Mouse (Mus musculus) kidney, embryonic 15.5 days (tissue): ENCODE data around the gene Iqcj. TPM values are rescaled to one million over a fixed set of nuclear protein-coding genes. Genes with fewer than 3 reads are reported as not detected.

Experiments
- ATAC-seq: fragments of 200-750 bp; cut with Nextera tagmentation; replicated peaks from 2 replicates; pipeline ENCODE4 v1.8.0; 2017; ENCODE audit warnings: moderate TSS enrichment; ENCODE audit not compliant: low FRiP score
- H3K27ac ChIP-seq: fragments of 300-500 bp; sonication (generic); 2 replicates; pipeline ENCODE4 v1.5.1; 2015; ENCODE audit warnings: mild to moderate bottlenecking, inconsistent platforms
- H3K27me3 ChIP-seq: fragments of 300-500 bp; sonication (generic); 2 replicates; pipeline ENCODE4 v1.6.1; 2015; ENCODE audit warnings: inconsistent platforms
- H3K36me3 ChIP-seq: fragments of 300-500 bp; sonication (generic); 2 replicates; pipeline ENCODE4 v1.6.1; 2015; ENCODE audit warnings: inconsistent platforms
- H3K4me1 ChIP-seq: fragments of 300-500 bp; sonication (generic); 2 replicates; pipeline ENCODE4 v1.6.1; 2015; ENCODE audit warnings: inconsistent platforms
- H3K4me2 ChIP-seq: fragments of 300-500 bp; sonication (generic); 2 replicates; pipeline ENCODE4 v1.6.1; 2015; ENCODE audit warnings: moderate library complexity, mild to moderate bottlenecking, inconsistent platforms
- H3K4me3 ChIP-seq: fragments of 300-500 bp; sonication (generic); replicated peaks from 2 replicates; pipeline ENCODE4 v1.5.1; 2015; ENCODE audit warnings: mild to moderate bottlenecking, inconsistent platforms
- H3K9ac ChIP-seq: fragments of 300-500 bp; sonication (generic); 2 replicates; pipeline ENCODE4 v1.6.1; 2015; ENCODE audit warnings: mild to moderate bottlenecking, inconsistent platforms
- H3K9me3 ChIP-seq: fragments of 300-500 bp; sonication (generic); replicated peaks from 2 replicates; pipeline ENCODE4 v1.6.1; 2016; ENCODE audit warnings: inconsistent platforms
- WGBS: fragments of 180-500 bp; shearing (Covaris S2); methylation state at CpG from one replicate; pipeline ENCODE4 v1.1.7; 2015; ENCODE audit warnings: mixed read lengths; 5-methylcytosine and 5-hydroxymethylcytosine counted together
- polyA plus RNA-seq: library from polyadenylated mRNA; unstranded; fragments of >200 nt; fragmentation: Nextera tagmentation; extraction: Ambion mirVana; gene quantifications from 2 replicates; pipeline ENCODE4 v1.2.1, GENCODE M21; 2015

The Iqcj gene
- polyA plus RNA-seq: not detected in 2 replicates

GRCm38 (mm10) chr3:67892026-67892705 is at the start of gene Iqcj, which contains the start of gene Iqschfp:
Gene Iqcj, plus strand, starts transcription at chr3:67892220.
Gene Iqschfp, plus strand, starts transcription at chr3:67892232.
- Histone ChIP-seq H3K4me3 (no peak within 1 kb of the TSS), H3K4me1 (no peaks in the 10 kb centered on the region), H3K4me2 (peak within 1 kb of the TSS; percentile 19; the same call in 1 of the 2 replicates), H3K27ac (no peak within 1 kb of the TSS), H3K36me3 (no peaks in the 10 kb centered on the region), H3K27me3 (peaks cover 15% of the 10 kb centered on the region), H3K9ac (no peak within 1 kb of the TSS), H3K9me3 (no peaks in the 10 kb centered on the region)
- ATAC-seq: no peak
- 68% methylated on average over 15 of the region's 15 CpGs for WGBS

GRCm38 (mm10) chr3:67852397-67852796 is 39.6 kb upstream of the Iqcj start:
- no peak overlapping the region for H3K4me2 ChIP-seq
- H3K4me3 ChIP-seq: no peak overlapping the region
- H3K36me3 ChIP-seq: no peaks in the 10 kb centered on the region
- WGBS: 85% methylated on average over 5 of the region's 5 CpGs
- H3K9me3 ChIP-seq: no peaks in the 10 kb centered on the region
- H3K9ac ChIP-seq: no peak overlapping the region
- H3K27ac ChIP-seq: no peak overlapping the region
- ATAC-seq: no peak
- H3K4me1 ChIP-seq: no peaks in the 10 kb centered on the region
- 0 out of 2 replicates have a peak, but pooled peaks cover 4% of the 10 kb centered on the region for H3K27me3 ChIP-seq

- H3K9ac ChIP-seq: no peak overlapping the region
- H3K27ac ChIP-seq: no peak overlapping the region
- no peak overlapping the region for H3K4me2 ChIP-seq
- H3K9me3 ChIP-seq: no peaks in the 10 kb centered on the region
- 90% methylated on average over 3 of the region's 3 CpGs for WGBS
- no peaks in the 10 kb centered on the region for H3K27me3 ChIP-seq
- H3K4me1 ChIP-seq: no peaks in the 10 kb centered on the region
- H3K36me3 ChIP-seq: no peaks in the 10 kb centered on the region
- ATAC-seq: no peak
- H3K4me3 ChIP-seq: no peak overlapping the region
These were observed 30.5 kb upstream of the Iqcj start for GRCm38 (mm10) chr3:67861524-67861923.

- H3K9me3 ChIP-seq: no peaks in the 10 kb centered on the region
- H3K9ac ChIP-seq: no peak overlapping the region
- no peak overlapping the region for H3K4me3 ChIP-seq
- WGBS: 16% methylated on average over 13 of the region's 13 CpGs
- H3K27me3 ChIP-seq: no peaks in the 10 kb centered on the region
- peak; percentile 95 for ATAC-seq
- no peak overlapping the region for H3K27ac ChIP-seq
- H3K4me2 ChIP-seq: peak overlapping the region; percentile 40; the same call in 1 of the 2 replicates
- H3K4me1 ChIP-seq: 0 out of 2 replicates have a peak, but pooled peaks cover 3% of the 10 kb centered on the region
- H3K36me3 ChIP-seq: no peaks in the 10 kb centered on the region
These were observed 24.5 kb upstream of the Iqcj start for GRCm38 (mm10) chr3:67867420-67868065.

- H3K4me3 ChIP-seq: no peak overlapping the region
- ATAC-seq: no peak
- no peaks in the 10 kb centered on the region for H3K36me3 ChIP-seq
- no peaks in the 10 kb centered on the region for H3K9me3 ChIP-seq
- WGBS: 64% methylated on average over 1 of the region's 1 CpGs
- 0 out of 2 replicates have a peak, but pooled peaks cover 3% of the 10 kb centered on the region for H3K4me1 ChIP-seq
- H3K4me2 ChIP-seq: no peak overlapping the region
- H3K27me3 ChIP-seq: no peaks in the 10 kb centered on the region
- no peak overlapping the region for H3K27ac ChIP-seq
- H3K9ac ChIP-seq: no peak overlapping the region
These were observed 22.6 kb upstream of the Iqcj start for GRCm38 (mm10) chr3:67869424-67869823.

- Histone ChIP-seq H3K9ac (no peak overlapping the region), H3K27ac (no peak overlapping the region), H3K9me3 (no peaks in the 10 kb centered on the region), H3K4me3 (no peak overlapping the region), H3K4me1 (no peaks in the 10 kb centered on the region), H3K27me3 (0 out of 2 replicates have a peak, but pooled peaks cover 4% of the 10 kb centered on the region), H3K4me2 (no peak overlapping the region), H3K36me3 (no peaks in the 10 kb centered on the region)
- no peak for ATAC-seq
- 40% methylated on average over 4 of the region's 4 CpGs for WGBS
These were observed 14.8 kb upstream of the Iqcj start for GRCm38 (mm10) chr3:67877253-67877652.

- H3K4me1 ChIP-seq: no peaks in the 10 kb centered on the region
- 0 out of 2 replicates have a peak, but pooled peaks cover 3% of the 10 kb centered on the region for H3K27me3 ChIP-seq
- no peaks in the 10 kb centered on the region for H3K36me3 ChIP-seq
- 61% methylated on average over 3 of the region's 3 CpGs for WGBS
- H3K27ac ChIP-seq: no peak overlapping the region
- no peak for ATAC-seq
- no peak overlapping the region for H3K4me3 ChIP-seq
- H3K9me3 ChIP-seq: no peaks in the 10 kb centered on the region
- no peak overlapping the region for H3K9ac ChIP-seq
- no peak overlapping the region for H3K4me2 ChIP-seq
These were observed 7.7 kb upstream of the Iqcj start for GRCm38 (mm10) chr3:67884335-67884734.

- H3K4me1 ChIP-seq: no peaks in the 10 kb centered on the region
- no peak overlapping the region for H3K4me2 ChIP-seq
- WGBS: 48% methylated on average over 1 of the region's 1 CpGs
- no peaks in the 10 kb centered on the region for H3K36me3 ChIP-seq
- no peaks in the 10 kb centered on the region for H3K9me3 ChIP-seq
- no peak for ATAC-seq
- no peak overlapping the region for H3K9ac ChIP-seq
- no peak overlapping the region for H3K4me3 ChIP-seq
- H3K27ac ChIP-seq: no peak overlapping the region
- 0 out of 2 replicates have a peak, but pooled peaks cover 3% of the 10 kb centered on the region for H3K27me3 ChIP-seq
These were observed 5.8 kb upstream of the Iqcj start for GRCm38 (mm10) chr3:67886176-67886575.

GRCm38 (mm10) chr3:67887251-67887650 is 4.8 kb upstream of the Iqcj start:
- ATAC-seq: no peak
- Histone ChIP-seq H3K27me3 (peaks cover 8% of the 10 kb centered on the region), H3K36me3 (no peaks in the 10 kb centered on the region)

GRCm38 (mm10) chr3:67892768-67893167 is 748 bp downstream of the Iqcj start:
- Histone ChIP-seq H3K36me3 (no peaks in the 10 kb centered on the region), H3K9ac (no peak overlapping the region), H3K4me2 (no peak overlapping the region), H3K9me3 (no peaks in the 10 kb centered on the region), H3K4me1 (no peaks in the 10 kb centered on the region), H3K27me3 (peaks cover 15% of the 10 kb centered on the region), H3K27ac (no peak overlapping the region), H3K4me3 (no peak overlapping the region)
- WGBS: 68% methylated on average over 10 of the region's 10 CpGs
- ATAC-seq: no peak

More at GRCm38 (mm10) chr3:67887251-67887650, 4.8 kb upstream of the Iqcj start:
- no peak overlapping the region for H3K27ac ChIP-seq
- no peaks in the 10 kb centered on the region for H3K9me3 ChIP-seq
- no peak overlapping the region for H3K4me3 ChIP-seq
- no peak overlapping the region for H3K9ac ChIP-seq
- H3K4me2 ChIP-seq: no peak overlapping the region
- H3K4me1 ChIP-seq: no peaks in the 10 kb centered on the region

- Histone ChIP-seq H3K4me1 (no peaks in the 10 kb centered on the region), H3K4me2 (no peak overlapping the region), H3K9me3 (no peaks in the 10 kb centered on the region), H3K27ac (no peak overlapping the region), H3K27me3 (no peaks in the 10 kb centered on the region), H3K9ac (no peak overlapping the region), H3K36me3 (no peaks in the 10 kb centered on the region), H3K4me3 (no peak overlapping the region)
- no peak for ATAC-seq
- WGBS: 81% methylated on average over 4 of the region's 4 CpGs
These were observed 10.5 kb downstream of the Iqcj start for GRCm38 (mm10) chr3:67902517-67902916.

GRCm38 (mm10) chr3:67908586-67908985 is 16.6 kb downstream of the Iqcj start:
- H3K9ac ChIP-seq: no peak overlapping the region
- no peak overlapping the region for H3K4me2 ChIP-seq
- H3K27ac ChIP-seq: no peak overlapping the region
- H3K9me3 ChIP-seq: no peaks in the 10 kb centered on the region
- 79% methylated on average over 2 of the region's 2 CpGs for WGBS
- ATAC-seq: no peak
- no peaks in the 10 kb centered on the region for H3K27me3 ChIP-seq
- H3K4me3 ChIP-seq: no peak overlapping the region
- H3K36me3 ChIP-seq: no peaks in the 10 kb centered on the region
- no peaks in the 10 kb centered on the region for H3K4me1 ChIP-seq
